Mouse (Mus musculus): ENCODE measurements at regions not wholly inside any gene's neighbourhood (a gene's known extent, or its start where the extent isn't known, plus 50 kb on each side); places are given as distances from the start of the nearest gene placed in this dataset.

DNA sequence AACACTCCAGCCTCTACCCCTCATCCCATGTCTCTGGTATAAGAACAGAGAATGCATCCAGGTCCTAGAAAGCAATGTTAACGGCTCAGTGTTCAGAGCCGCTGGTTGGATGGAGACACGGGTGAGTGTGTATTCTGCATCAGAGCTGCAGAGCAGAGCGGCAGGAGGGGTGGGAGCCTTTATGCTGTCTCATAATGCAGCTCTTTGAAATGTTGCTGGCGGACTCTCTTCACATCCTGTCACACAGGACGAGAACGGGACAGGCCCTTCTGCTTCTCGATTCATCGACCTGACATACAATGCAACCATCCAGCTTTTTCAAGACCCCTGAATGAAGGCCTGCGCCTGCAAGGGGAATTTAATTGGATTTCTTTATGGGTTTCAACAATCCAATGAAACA is 507.2 kb downstream of the Ccdc171 start:
- DNase-seq (ENCODE audit: low spot score in 2 of 2): no peak

DNA sequence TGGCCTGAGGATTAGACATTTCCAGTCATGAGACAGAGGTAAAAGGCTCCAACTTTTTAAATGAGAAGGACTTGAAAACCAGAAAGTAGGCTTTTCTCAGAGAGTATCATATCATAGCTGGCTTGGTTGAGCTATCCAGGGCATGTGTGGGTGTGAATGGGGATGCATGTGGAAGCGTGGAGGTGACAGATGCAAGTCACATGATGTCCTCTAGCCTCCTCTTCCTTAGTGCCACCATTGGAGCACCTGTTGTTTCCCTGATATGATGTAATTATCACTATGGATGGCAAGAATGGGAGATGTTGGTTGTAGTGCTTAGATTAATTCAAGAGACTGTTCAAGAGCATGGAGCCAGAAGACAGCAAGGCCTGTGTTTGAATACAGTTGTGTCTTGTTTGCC is 510.0 kb downstream of the Ccdc171 start:
- DNase-seq (ENCODE audit: low spot score in 2 of 2): no peak

DNA sequence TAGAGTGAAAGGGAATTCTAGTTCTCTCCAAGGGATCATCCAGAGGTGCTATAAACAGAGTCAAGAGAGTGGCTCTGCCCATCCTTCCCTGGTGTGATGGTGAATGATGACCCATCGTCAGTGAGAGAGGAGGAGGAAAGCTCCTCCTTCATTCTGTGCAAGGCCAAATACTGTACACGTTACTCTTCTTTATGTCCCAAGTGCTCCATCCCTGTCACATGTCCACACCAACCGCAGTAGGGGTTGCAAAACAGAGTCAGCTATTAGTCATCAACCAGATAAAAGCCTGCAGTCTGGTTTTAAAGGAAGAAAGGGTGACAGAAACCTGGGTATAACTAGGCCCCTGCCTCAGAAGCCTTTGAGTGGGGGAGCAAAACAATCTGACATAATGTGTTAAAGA is 512.2 kb downstream of the Ccdc171 start:
- no peak for DNase-seq (ENCODE audit: low spot score in 2 of 2)

DNA sequence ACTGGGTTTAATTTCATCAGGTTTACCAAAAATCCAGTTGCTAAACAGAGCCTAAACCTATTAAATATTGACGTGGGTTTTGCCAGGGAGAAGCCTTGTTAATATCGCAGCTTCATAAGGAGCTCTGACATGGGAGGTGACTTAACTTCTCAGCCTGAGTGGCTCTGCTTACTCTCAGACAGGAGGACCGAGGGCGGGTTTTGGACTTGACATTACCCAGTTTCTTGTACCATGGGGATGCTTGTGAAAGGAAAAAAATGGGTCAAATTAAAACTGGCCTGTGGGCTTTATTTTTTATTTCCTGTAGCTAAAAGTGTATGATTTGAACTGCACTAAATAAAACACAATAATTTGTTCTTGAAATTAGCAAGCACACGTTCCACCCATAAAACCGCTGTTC is 524.9 kb downstream of the Ccdc171 start:
- DNase-seq (ENCODE audit: low spot score in 2 of 2): no peak

DNA sequence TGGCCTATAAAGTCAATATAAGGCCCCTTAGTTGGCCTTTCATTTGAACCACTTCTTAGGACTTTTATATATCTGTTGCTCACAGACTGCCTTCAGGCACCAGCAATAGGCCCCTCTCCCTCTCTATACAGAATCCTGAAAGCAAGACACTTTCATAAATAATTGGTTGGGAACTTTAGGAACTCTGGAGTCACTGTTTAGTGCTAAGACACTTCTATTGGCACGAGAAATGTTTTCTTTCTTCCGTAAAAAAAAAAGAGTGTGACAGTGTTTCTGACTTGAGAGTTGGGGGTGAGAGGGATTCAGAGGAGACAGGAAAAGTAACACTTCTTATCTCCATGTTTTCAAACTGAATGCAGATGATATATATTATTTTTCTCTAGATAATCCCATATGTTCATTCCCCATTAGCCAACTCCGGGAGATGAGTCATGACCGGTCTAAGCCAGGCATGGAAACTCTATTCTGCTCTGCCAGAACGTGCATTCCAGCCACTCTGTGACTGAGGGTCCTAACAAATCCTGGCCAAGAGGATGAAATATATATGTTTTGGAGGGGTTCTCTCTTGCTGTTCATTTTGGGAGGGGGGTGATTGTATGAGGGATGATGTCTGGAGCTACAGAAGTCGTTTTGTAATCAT is 531.6 kb downstream of the Ccdc171 start:
- DNase-seq (ENCODE audit: low spot score in 2 of 2): no peak

DNA sequence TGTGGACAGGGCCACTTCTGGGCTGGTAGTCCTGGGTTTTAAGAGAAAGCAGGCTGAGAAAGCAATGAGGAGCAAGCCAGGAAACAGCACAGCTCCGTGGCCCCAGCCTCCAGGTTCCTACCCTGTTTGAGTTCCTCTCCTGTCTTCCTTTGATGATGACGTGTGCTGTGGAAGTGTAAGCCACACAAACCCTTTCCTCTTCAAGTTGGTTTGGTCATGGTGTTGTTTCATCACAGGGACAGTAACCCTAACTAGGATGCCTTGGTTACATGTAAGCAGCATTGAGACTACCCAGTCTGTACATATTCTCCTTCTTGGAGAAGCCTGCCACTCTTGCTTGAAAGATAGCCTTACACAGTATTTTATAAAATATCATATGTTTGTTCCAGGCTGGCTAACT is 534.8 kb downstream of the Ccdc171 start:
- no peak for DNase-seq (ENCODE audit: low spot score in 2 of 2)

DNA sequence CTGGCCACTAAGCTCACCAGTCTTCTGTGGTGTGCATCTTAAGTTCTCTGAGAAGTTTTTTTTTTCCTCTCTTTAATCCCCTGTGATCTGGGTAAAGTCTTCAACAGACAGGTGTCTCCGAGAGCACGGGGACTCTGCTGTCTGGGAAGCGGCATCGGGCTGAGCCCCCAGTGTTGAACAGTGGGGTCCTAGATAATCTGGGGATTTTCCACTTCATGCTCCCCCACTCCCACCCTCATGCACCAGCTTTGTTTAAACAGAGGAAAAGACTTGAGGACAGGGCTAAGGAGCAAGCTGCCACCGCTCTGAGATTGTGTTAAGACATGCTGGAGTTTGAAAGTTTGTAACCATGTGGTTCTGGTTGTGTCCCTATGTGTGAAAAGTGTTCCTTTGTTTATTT is 538.4 kb downstream of the Ccdc171 start:
- no peak for DNase-seq (ENCODE audit: low spot score in 2 of 2)

DNA sequence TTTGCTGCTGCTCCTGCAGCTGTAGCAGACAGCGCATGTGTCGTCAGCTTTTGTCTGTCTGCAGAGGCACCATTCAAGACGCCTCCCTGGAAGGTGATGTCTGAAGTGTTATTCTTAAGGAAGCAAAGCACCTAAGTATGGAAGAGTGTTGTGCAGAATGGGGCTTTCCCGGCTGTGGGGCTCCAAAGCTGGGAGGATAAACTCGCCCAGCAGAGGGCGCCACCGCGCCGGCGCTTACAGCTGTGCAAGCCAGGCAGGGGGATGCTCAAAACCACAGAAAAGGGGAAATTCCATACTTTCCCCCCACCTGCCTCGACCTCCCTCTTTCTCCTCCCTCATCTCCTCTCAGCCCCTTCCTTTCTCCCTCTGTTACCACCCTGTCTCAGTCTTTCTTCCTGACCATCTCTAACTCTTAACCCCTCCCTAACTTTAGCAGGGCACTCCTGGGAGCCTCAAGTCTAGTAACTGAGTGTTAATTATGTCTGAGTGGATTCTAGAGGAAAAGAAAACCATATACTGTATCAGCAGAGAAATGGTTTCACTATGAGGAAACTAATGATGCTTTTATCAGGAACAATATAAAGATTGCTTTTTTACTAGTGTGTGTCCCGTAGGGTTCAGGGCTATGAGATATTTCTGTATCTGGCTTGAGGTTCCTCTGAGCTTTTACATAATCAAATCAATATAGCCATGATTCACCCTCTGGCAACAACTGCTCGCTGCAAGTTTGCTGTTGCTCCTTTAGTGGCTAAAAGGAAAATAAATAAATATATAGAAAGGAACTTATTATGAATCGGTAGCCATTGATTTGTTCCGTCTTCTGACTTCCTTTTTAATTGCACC is 539.5 kb downstream of the Ccdc171 start:
- DNase-seq (ENCODE audit: low spot score in 2 of 2): peak; percentile 86 to 88

DNA sequence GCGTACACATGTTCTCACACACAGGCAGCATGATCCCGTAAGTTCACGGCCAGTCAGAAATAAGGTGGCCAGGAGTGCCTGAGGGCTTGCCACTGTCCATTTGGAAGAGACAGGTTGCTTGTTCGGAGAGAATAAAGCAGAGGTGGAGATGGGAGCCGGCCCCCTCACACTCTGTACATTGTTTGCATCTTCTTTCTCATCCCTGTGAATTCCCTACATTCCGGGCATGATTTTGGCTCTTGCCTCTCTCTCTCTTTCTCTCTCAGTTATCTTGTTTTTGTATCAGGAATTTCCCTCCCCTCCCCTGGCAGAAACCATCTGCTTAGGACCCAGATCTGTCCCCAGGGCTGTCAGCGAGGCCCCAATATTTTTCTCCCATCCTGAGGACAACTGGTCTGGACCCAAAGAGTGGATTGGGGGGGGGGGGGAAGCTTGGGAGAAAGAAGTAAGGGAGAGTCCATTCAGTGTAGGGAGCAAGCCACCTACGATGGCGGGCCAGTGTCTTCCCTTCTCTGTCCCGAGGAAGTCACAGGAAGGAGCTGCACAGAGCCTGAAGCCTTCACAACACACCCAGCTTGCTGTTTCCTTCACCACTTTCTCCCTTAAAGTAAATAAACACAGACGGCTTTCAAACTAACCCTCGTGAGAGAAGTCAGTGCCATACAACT is 540.2 kb downstream of the Ccdc171 start:
- no peak for DNase-seq (ENCODE audit: low spot score in 2 of 2)

DNA sequence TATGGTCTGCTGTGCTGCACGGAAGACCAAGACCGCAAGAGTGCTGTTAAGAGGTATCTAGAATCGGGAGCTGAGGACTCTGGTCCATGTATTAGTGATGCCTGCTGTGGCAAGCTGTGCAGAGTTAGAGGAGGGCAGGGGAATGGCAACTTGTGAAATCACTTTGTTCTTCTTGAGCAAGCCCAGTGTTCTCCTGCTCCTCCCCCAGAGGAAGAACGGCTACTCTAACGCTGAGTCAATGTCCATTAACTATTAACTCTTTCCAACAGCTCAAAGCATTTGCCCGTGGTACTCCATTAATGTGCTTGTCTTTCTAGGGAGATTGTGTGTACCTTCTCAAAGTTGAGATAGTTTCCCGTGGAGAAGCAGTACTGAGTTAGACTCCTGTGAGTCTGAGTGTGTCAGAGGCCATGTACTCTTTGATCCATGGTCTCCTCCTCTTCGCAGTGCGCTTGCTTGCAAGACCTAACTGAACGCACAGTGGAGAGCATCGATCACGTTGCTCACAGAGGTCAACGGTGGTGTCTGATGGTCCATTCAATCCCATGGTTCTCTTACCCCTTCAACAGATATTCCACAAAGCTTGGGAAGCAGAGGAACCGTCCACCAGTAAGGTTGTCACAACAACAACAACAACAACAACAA is 542.7 kb downstream of the Ccdc171 start:
- no peak for DNase-seq (ENCODE audit: low spot score in 2 of 2)

DNA sequence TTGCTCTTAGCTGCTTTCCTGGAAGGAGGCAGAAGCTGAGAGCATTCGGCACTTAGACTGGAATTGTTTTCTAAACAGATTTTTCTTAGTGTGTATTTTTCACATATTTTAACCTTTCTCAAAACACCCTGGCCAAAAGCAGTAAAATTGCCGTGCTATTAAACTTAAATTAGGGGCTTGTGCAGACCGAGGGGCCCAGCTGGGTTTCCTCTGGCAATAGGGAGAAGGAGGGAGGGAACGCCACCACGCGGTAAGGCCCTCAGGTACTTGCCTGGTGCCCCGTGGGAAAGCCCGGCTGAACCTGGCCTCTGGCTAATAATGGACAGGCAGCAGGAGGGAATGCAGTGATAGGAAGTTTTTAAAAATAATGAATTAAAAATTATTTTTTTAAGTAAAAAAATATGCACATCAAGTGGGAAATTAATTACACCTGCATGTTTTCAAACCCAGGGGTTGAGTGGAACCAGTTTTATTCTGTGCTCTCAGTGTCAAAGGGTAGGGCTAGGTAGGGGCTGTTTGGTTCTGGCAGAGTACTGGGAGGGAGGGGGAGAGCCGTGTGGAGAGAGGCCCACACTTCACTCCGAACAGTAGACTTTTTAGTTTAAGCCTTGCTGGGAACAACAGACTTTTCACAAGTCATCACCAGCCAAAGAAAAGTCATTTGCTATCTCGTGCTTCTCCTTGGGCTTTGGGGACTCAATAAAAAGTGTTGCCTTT is 543.8 kb downstream of the Ccdc171 start:
- DNase-seq (ENCODE audit: low spot score in 2 of 2): no peak

DNA sequence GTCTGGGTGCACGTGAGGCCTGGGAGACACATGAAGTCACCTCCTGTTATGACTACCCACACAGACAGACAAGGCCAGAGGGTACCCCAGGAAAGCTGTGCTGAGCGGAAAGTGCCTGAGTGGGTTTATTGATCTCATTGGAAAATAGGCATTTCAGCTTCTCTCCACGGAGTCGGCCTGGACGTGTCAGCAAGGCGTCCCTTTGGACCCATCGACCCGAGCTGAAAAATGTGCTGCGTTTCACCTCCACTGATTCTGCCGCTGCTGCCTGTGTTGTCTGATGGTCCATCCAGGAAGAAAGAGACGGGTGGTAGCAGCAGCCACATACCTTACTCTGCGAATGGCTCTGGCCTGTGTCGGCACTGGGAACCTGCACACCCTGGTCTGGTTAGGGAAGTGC is 544.3 kb downstream of the Ccdc171 start:
- no peak for DNase-seq (ENCODE audit: low spot score in 2 of 2)

DNA sequence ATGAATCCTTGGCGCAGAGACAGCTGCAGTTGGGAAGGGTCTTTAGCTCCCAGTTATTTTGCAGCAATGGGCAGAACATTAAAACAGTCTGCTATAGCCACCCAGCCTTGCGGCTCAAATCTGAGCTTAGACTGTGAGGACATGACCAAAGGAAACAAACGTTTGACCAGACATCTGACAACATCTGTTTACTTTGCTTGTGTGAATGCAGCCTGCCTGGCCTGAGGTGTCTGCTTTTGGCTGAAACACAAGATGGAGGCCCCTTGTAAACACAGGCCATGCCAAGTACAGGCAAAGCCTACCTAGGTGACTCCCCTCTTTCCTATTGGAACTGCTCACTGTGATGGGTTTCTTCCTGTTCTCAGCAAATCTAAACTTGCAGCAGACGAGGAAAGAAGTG is 544.7 kb downstream of the Ccdc171 start:
- no peak for DNase-seq (ENCODE audit: low spot score in 2 of 2)

DNA sequence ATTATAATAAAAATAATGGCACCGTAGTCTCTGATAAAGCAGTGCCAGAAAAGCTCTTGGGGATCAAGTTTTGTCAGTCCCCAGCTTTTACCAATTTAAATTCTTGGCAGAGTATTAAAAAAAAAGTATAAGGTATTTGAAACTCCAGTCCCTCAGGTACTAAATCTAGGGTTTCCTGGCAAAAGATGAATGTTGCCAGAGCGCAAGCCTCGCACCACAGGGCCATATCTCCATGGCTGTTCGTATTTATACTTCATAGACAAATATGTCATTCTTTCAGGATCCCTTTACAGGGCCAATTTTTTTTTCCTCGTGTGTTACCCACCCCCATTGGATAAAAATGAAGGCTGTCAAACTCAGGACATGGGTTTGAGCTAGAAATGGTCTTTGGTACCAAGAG is 546.8 kb downstream of the Ccdc171 start:
- DNase-seq (ENCODE audit: low spot score in 2 of 2): no peak

DNA sequence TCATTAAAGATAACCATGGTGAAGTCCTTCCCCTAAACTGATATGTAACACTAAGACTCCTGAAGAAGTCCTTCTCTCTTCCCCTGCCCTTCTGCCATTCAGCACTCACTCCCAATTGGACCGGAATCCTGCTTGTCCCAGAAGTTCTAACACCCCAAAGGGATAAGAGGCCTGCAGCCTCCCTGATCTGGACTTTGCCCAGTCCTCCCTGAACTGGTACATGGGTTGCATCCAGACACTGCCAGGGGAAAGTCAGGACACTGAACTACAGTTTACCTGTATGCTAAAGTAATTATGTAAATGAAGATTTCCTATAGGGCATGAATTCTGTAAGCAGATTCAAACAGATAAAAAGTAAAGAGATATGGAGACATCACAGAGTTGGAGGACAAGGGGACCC is 551.2 kb downstream of the Ccdc171 start:
- DNase-seq (ENCODE audit: low spot score in 2 of 2): no peak

DNA sequence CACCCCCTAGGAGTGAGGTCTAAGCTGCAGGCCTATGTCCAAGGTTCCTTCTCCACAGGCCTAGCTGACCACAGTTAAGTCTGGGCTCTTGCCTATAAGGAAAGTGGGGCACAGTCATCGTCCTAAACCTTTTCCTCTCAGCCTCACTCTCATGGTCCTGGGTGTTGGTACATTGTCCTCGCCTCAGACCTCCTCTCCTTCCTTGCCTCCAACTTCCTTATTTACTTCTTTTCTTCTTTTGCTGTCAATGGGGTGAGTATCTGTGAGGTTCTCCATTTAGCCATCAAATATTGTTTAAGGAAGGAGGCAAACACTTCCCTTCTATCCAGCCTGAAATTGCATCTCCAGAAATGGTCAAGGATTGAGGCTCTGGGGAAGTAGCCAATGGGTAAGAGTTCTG is 554.2 kb downstream of the Ccdc171 start:
- DNase-seq (ENCODE audit: low spot score in 2 of 2): no peak

DNA sequence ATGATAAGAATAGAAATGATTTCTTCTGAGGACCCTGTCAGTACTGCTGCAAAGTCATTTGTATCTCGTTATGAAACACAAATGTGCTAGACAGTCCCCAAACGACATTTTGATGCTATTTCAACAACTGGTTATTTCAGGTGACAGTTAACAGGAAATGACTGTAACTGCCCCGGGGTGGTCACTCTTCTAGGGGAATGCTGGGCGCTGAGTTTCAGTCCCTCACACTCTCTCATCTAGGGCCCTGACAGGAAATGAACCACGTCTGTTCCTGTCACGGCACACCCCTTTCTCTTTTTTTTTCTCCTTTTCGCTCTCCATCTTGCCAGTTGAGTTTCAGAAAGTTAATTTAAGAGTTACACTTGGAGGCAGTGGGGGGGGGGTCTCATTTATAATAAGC is 556.2 kb downstream of the Ccdc171 start:
- DNase-seq (ENCODE audit: low spot score in 2 of 2): no peak

DNA sequence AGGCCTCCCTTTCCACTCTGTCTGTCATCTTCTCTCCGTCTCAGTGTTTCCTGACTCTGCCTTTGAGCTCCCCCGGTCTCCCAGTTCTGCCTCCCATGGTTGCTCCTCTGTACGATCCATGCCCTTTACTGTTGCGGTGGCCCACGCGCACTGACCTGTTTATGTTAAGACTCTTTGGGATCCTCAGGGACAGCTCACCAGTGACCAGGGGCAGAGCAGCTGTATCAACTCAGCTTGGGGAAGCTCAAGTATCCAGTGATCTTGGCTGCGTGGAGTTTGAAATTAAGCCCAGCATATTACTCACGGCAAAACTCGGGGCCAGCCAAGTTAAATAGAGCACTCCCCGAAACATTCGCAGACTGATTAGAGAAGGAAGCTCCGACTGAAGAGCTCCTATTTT is 562.8 kb downstream of the Ccdc171 start:
- no peak for DNase-seq (ENCODE audit: low spot score in 2 of 2)

DNA sequence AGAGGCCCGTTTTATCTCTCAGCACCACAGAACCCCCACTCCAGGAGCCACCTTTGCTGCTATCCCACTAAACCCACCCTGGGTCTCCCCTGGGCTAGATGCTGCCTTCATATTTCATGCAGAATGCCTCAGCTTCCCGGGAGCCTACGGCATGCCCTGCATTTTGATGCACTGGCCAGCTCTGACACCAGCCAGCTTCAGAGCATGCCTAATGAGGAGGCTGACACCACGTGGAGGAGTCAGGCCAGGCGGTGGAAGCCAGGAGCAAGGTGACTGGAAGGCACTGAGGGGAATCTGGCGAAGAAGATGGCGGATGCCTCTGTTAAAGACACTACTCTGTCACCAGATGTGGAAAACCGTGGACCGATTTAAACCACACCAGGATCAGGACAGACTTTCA is 567.2 kb downstream of the Ccdc171 start:
- DNase-seq (ENCODE audit: low spot score in 2 of 2): no peak

DNA sequence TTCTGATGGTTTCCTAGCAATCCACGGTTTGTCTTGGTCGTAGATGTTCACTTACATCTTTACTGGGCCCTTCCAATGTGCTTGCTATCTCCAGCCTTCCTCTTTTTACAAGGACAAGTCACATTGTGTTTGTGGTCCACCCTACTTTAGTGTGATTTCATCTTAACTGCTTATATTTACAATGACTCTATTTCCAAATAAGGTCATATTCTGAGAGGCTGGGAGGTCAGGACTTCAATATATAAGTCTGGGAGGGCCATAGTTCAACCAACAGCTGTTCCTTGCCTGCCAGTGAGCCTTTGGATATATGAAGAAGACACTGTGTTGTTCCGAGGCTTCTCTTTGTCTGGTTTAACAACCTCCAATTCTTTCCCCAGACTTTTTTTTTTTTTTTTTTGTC is 569.9 kb downstream of the Ccdc171 start:
- no peak for DNase-seq (ENCODE audit: low spot score in 2 of 2)

DNA sequence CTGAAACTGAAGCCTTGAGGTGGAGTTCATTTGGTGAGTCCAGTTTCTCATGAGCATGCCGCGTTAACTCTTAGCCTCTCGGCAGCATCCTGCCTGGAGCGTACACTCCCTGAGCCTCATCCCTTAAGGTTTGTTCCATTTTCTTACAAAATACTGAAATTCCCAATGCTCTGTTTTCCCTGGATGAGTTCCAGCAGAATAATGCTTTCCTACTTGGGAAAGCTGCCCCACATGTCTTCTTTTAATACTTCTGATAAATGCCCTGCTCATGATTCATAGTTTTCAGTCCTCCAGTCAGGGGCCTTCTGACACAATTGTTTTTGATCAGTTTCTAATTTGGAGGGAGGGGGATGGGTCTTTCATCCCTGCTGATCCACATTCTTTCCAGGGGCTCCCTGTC is 570.7 kb downstream of the Ccdc171 start:
- no peak for DNase-seq (ENCODE audit: low spot score in 2 of 2)

Measured in layer of hippocampus, postnatal 10 days (tissue).